Mouse (Mus musculus) liver, embryonic 13.5 days (tissue): ENCODE measurements at regions not wholly inside any gene's neighbourhood (a gene's known extent, or its start where the extent isn't known, plus 50 kb on each side); places are given as distances from the start of the nearest gene placed in this dataset.

Experiments
- ATAC-seq: fragments of 200-750 bp; cut with Nextera tagmentation; 2 replicates; pipeline ENCODE4 v1.8.0; 2017; ENCODE audit warnings: low read depth, mild to moderate bottlenecking, moderate number of reproducible peaks, moderate library complexity
- DNase-seq: peaks from one replicate; pipeline ENCODE4 v3.0.0; 2022
- H3K27ac ChIP-seq: fragments of 300-500 bp; sonication (generic); 2 replicates; pipeline ENCODE4 v1.5.1; 2015; ENCODE audit warnings: moderate library complexity, mild to moderate bottlenecking, inconsistent platforms
- H3K27me3 ChIP-seq: fragments of 300-500 bp; sonication (generic); 2 replicates; pipeline ENCODE4 v1.6.1; 2015; ENCODE audit warnings: mild to moderate bottlenecking, inconsistent platforms
- H3K36me3 ChIP-seq: fragments of 300-500 bp; sonication (generic); 2 replicates; pipeline ENCODE4 v1.6.1; 2015; ENCODE audit warnings: mild to moderate bottlenecking, inconsistent platforms
- H3K4me1 ChIP-seq: fragments of 300-500 bp; sonication (generic); replicated peaks from 2 replicates; pipeline ENCODE4 v1.6.1; 2015; ENCODE audit warnings: inconsistent platforms
- H3K4me2 ChIP-seq: fragments of 300-500 bp; sonication (generic); 2 replicates; pipeline ENCODE4 v1.6.1; 2015; ENCODE audit warnings: inconsistent platforms, mild to moderate bottlenecking, moderate library complexity
- H3K4me3 ChIP-seq: fragments of 300-500 bp; sonication (generic); replicated peaks from 2 replicates; pipeline ENCODE4 v1.5.1; 2015; ENCODE audit warnings: mild to moderate bottlenecking, inconsistent platforms
- H3K9ac ChIP-seq: fragments of 300-500 bp; sonication (generic); 2 replicates; pipeline ENCODE4 v1.6.1; 2015; ENCODE audit warnings: mild to moderate bottlenecking, inconsistent platforms
- H3K9me3 ChIP-seq: fragments of 300-500 bp; sonication (generic); replicated peaks from 2 replicates; pipeline ENCODE4 v1.6.1; 2016; ENCODE audit warnings: inconsistent platforms
- WGBS: fragments of 180-500 bp; shearing (Covaris S2); methylation state at CpG from one replicate; pipeline ENCODE4 v1.1.7; 2015; ENCODE audit not compliant: insufficient replicate concordance; 5-methylcytosine and 5-hydroxymethylcytosine counted together

DNA sequence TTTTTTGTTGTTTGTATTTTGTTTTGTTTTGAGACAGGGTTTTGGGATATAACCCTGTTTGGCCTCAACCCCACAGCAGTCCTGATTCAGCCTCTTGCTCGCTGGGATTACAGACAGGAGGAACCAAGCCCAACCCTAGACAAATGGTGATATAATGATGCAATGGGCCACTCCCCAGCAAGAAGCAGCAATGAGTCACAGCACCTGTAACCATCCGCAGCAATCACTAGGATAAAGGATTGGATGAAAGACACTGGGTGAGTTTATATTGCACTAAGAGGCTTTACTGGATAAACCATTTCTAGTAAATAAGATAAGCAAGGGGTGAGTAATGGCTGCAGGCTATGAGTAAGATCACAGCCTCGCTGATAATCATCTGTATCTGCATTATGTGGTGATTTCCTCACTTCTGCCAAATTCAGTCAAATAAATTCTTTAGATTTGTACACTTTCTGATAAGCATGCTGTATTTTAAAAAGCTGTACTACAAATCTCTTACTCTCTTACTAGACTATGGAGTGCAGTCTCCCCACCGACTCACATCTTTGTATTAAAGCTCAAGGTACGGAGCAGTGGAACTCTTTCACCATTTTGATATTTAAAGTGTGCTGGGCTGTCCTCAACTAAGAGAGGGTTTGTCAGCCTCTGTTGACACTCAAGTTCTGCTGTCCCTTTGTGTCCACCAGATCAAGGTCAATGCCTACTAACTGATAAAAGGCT, 57.6 kb upstream of the Tle4 start:
- no peak overlapping the region for H3K4me2 ChIP-seq
- H3K9ac ChIP-seq = no peak overlapping the region
- H3K27ac ChIP-seq = no peak overlapping the region
- H3K27me3 ChIP-seq = no peaks in the 10 kb centered on the region
- no peak overlapping the region for H3K4me3 ChIP-seq
- ATAC-seq (no peak), DNase-seq (no peak)
- no peaks in the 10 kb centered on the region for H3K36me3 ChIP-seq
- no peaks in the 10 kb centered on the region for H3K9me3 ChIP-seq
- peaks cover 11% of the 10 kb centered on the region for H3K4me1 ChIP-seq
- 46% methylated on average over 5 of the region's 5 CpGs for WGBS
